Mouse (Mus musculus) CH12F3 (cell line): ENCODE data around the gene Jkamp.

Experiments used
- in situ Hi-C: fragments of 300-500 bp; cut with MboI; formaldehyde crosslinking; loops from 2 replicates; pipeline ENCODE4 v1.14.3; 2020; ENCODE audit warnings: low sequenced_read_pairs

Jkamp gene

DNA sequence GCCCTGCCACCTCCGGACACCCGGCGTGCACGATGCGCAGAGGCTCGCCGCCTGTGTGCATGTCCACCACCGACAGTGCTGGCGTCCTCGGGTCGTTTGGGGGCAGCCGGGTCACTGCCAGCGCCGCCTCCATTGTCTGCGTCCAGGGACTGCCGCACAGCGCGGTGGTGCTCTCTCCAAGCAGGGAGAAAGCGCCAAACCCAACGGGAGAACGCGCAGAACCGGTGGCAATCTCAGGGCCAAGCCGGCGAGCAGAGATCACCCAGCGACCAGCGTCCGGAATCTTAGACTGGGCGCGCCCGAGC lies 413 bp upstream of the Jkamp start:
- in situ Hi-C loops: no loop called here

DNA sequence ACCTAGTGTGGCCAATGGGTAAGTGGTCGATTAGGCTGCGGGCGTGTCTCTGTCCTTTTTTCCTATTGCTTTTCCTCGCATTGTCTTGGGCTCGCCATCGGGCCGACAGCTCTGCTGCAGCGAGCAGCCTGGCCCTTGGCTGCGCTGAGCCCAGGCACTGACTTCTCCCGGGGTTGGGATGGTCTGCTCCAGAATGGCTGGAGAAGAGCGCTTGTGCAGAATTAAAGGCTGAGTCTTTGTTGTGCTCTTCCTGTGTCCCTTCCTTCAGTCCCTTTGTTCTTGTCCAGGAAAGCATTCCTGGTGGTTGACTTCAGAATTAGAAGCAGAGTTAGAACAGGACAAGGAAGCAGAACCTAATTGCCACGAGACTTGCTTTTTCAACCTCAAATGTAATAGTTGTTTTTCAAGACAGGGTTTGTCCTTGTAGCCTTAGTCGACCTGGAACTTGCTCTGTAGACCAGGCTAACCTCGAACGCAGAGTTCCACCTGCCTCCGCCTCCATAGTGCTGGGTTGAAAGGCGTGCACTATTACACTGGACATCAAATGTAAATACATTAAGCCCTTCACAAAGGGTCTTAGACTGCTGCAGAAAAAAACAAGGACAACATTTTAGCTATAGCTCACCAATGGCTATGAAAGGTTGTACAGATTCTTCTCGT lies 907 bp downstream of the Jkamp start:
- in situ Hi-C loops: no loop called here

DNA sequence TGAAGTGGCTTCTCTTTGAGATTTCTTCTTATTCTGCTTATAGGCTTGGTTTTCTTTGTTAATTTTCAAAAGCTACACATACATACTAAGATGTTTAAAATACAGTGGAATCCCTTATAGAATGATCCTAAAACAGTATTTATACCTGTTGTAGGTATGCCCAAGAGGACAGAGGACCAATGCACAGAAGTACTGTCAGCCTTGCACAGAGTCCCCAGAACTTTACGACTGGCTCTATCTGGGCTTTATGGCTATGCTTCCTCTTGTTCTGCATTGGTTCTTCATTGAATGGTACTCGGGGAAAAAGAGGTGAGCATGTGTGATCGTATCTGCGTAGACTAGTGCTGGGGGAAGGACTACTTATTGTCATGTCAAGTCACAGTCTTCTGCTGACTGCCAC lies 4.4 kb downstream of the Jkamp start:
- in situ Hi-C loops: no loop called here

DNA sequence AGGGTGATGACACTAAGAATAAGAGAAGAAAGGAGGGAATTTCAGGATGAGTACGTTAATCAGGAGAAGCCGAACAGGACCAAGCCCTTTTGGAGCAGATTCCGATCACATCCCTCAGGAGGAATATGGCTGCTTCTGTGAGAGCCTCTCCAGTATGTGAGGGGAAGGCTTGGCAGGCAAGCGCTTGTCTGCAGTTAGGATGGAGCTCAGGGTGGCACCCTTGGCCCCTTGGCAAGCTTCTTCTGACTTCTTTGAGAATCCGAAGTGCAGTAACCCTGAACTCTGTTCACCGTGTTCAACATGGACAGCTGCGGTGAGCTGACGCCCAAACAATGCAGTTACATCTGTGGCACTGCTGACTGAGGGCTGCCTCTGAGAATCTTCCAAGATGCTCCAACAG lies 11.6 kb downstream of the Jkamp start:
- in situ Hi-C loops: no loop called here

DNA sequence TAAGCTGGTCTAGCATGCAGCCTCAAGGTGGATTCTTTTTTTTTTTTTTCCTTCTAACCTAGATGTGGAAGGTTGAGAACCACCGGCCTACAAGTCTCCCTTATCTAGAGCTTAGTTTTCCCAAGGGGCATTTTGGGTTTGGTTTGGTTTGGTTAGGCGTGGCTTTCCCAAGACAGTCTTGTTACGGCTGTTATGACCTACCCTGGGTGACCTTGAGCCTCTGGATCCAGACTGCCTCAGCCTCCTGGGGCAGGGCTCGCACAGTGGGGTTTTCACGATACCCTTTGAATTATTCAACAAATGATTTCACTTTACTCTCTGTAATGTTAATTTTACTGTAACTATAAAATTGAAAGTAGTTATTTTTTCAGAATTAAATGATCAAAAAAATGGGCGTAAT lies 17.4 kb downstream of the Jkamp start:
- in situ Hi-C loops: loop anchor here (25.0 kb wide), 1 partner anchor 310 kb away; the partner anchor contains the start of gene Rtn1

DNA sequence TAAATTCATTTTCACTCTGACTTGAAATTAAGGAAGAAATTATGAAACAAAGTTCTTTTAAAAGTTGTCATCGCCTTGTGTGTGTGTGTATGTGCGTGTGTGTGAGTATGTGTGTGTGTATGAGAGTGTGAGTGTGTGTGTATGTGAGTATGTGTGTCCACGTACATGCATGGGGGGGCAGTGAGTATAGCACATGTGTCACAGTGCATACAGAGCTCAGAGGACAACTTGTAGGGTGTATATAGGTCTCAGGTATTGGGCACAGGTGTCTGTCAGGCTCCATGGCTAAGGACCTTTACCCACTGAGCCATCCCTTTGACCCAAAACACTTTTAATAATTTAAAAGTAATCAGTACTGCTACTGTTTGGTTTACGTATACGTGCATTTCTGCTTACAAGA lies 18.6 kb downstream of the Jkamp start:
- in situ Hi-C loops: loop anchor here (25.0 kb wide), 1 partner anchor 308 kb away; the partner anchor contains the start of gene Rtn1

DNA sequence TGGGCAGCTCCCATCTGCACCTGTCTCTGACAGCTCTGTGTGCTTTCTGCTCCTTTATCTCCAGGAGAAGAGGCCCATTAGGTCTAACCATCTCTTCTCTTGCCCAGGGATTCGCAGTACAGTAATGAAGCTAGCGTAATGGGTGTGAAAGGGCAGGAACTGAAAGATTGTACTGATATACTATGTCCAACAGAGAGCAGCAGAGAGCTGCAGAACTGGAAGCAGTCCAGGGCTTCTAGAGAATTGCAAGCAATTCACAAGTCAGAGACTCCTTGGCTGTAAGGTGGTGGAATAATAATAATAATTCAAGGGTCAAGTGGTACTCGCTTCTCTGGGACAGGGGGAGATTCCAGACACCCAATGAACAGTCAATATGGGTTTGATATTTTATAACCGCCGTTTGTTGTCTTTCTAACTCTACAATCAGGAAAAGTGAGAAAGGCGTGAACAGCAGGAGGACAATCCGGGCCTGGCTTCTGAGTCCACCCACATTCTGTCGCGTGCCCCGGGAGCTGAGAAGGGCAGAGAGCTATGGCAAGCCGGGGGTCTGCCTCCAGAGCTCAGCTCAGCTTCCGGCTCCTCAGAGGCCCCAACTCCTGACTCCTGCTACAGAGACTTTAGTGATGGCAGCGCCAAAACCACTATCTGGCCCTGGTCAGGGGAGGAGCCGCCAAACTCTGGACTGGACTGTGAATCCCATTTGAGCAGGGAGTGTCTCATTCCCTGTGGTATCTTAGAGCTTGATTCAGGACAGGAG lies 19.3 kb downstream of the Jkamp start:
- in situ Hi-C loops: loop anchor here (25.0 kb wide), 1 partner anchor 308 kb away; the partner anchor contains the start of gene Rtn1

DNA sequence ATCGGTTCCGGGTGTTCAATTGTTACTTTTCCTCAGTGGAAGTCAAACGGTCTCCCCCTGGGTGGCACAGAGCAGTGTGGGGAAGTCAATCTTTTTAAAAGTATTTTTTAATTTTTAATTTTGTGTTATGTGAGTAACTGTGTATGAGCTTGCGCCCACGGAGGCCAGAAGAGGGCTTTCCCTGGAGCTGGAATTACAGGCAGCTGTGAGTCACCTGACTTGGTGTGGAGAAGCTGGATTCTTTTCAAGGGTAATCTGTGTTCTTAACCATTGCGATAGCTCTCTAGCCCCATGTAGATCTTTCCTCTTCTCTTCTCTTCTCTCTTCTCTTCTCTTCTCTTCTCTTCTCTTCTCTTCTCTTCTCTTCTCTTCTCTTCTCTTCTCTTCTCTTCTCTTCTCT lies 29.7 kb downstream of the Jkamp start:
- in situ Hi-C loops: loop anchor here (25.0 kb wide), 1 partner anchor 297 kb away; the partner anchor contains the start of gene Rtn1

DNA sequence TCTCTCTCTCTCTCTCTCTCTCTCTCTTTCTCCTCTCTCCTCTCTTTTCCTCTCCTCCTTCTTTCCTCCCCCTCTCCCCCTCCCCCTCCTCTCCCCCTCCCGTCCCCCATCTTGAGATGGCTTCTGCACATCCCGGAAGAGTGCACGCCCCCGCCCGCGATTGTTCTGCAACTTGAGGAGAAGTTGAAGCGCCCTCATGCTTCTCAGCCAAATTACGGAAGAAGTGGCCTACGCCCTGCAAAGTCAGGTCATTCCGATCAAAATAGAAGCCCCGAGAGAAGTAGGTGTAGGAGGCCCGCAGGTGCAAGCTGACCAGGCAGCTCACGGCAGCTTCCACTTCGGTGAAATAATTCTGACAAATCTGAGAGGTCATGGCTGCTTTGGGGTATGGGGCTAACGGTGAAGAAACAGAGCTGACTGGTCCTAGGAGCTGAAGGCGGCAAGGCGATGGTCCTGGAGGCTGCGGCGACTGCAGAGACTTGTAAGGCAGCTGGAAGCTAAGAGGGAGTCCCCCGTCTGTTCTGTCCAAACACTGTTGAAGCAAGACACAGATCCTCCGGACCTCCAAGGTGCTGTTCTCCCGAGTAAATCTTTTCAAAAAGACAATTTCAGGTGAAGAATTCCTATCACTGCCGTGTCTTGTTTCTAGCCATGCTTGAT lies 30.4 kb downstream of the Jkamp start:
- in situ Hi-C loops: loop anchor here (25.0 kb wide), 1 partner anchor 296 kb away; the partner anchor contains the start of gene Rtn1

DNA sequence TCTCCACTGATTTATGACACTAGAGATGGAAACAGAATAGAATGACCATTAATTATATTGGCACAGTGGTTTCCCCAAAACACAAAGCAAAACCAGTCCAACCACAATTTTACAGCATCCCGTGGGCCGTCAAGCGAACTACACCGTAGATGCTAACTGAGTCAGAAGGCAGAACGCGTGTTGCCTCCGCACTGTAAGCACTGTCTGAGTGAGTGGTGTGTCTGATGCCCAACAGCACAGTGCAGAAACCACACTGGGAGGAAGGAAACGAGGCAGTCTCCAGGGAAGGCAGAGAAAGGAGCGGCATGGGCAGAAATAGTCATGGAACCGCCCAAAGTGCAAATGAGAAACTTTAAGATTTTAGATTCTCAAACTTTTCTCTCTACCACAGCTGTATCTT lies 43.8 kb downstream of the Jkamp start:
- in situ Hi-C loops: no loop called here

DNA sequence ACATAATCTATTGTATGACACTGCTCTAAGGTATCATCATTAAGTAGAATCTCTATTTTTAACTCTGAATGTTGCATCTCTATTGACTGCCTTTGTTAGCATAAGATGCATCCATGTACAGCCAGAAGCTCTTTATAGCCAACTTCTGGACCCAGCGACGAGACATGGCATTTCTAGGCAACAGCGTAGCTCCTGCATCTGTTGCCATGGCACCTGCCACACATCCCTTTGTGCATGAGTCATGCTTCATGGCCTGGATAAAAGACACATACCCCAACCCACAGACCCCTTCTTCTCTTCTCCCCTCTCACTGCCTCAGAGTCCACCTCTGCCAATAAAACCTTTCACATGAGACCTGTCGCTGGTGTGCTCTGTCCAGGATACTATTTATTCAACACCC lies 65.4 kb downstream of the Jkamp start:
- in situ Hi-C loops: no loop called here
